In genomic region chr1:93100243-93100575, GRCm38 (mm10) we compare ENCODE assay signal across 7 mouse cellular contexts. TPM values are rescaled to one million over a fixed set of nuclear protein-coding genes. Genes with fewer than 3 reads are reported as not detected.
DNase-seq lines count a peak whose midpoint lies in the region; ATAC-seq and TF ChIP-seq lines count a peak whose summit lies in the region.

No protein-coding gene starts in this region.

- WGBS in lung, adult 2 months = 4% methylated on average over 18 of the region's 18 CpGs
- WGBS in embryonic facial prominence, embryonic 11.5 days = 3% methylated on average over 18 of the region's 18 CpGs
- WGBS in heart, embryonic 16.5 days = 5% methylated on average over 18 of the region's 18 CpGs
- WGBS in limb, embryonic 15.5 days = 3% methylated on average over 18 of the region's 18 CpGs
- 4% methylated on average over 18 of the region's 18 CpGs for WGBS in stomach, embryonic 16.5 days

- H3K4me1 ChIP-seq in lung, adult 2 months (ENCODE audit: control insufficient read depth, insufficient read depth, low read length) = peaks cover 6% of the 10 kb centered on the region; the same call in 1 of the 2 replicates
- H3K4me1 ChIP-seq in embryonic facial prominence, embryonic 11.5 days (ENCODE audit: control insufficient read depth, insufficient read depth, low read length) = peaks cover 5% of the 10 kb centered on the region; the same call in 1 of the 2 replicates
- H3K4me1 ChIP-seq in heart, embryonic 16.5 days (ENCODE audit: control insufficient read depth, insufficient read depth, low read length) = peaks cover 7% of the 10 kb centered on the region
- H3K4me1 ChIP-seq in limb, embryonic 15.5 days = peaks cover 24% of the 10 kb centered on the region
- H3K4me1 ChIP-seq in stomach, embryonic 16.5 days (ENCODE audit: control insufficient read depth, insufficient read depth, low read length) = peaks cover 10% of the 10 kb centered on the region

- no peaks in the 10 kb centered on the region for H3K36me3 ChIP-seq in embryonic facial prominence, embryonic 11.5 days (replicated peaks; ENCODE audit: control insufficient read depth, insufficient read depth, low read depth, low read length)
- H3K36me3 ChIP-seq in heart, embryonic 16.5 days (ENCODE audit: control insufficient read depth, insufficient read depth) = no peaks in the 10 kb centered on the region
- no peaks in the 10 kb centered on the region for H3K36me3 ChIP-seq in limb, embryonic 15.5 days
- H3K36me3 ChIP-seq in stomach, embryonic 16.5 days (ENCODE audit: control insufficient read depth, insufficient read depth, low read length) = no peaks in the 10 kb centered on the region

- no peak; the same call in 1 of the 2 replicates for ATAC-seq in embryonic facial prominence, embryonic 11.5 days (replicated peaks; ENCODE audit: insufficient number of reproducible peaks, low FRiP score, low TSS enrichment, low read depth)
- no peak for ATAC-seq in heart, embryonic 16.5 days (replicated peaks; ENCODE audit: extremely low read depth, insufficient read depth, low FRiP score)
- ATAC-seq in limb, embryonic 15.5 days (ENCODE audit: insufficient number of reproducible peaks, low FRiP score, low TSS enrichment, low read depth) = no peak
- ATAC-seq in stomach, embryonic 16.5 days (ENCODE audit: insufficient read depth, low FRiP score) = peak; percentile 4; the same call in 1 of the 2 replicates
- ATAC-seq in megakaryocyte-erythroid progenitor cell, adult 5-6 weeks (replicated peaks; ENCODE audit: low FRiP score, low TSS enrichment, poor library complexity, severe bottlenecking) = no peak

- no peak for DNase-seq in lung, adult 2 months
- DNase-seq in lung, adult 18-20 months = no peak
- DNase-seq in embryonic facial prominence, embryonic 11.5 days (ENCODE audit: low spot score) = no peak

- H3K9ac ChIP-seq in embryonic facial prominence, embryonic 11.5 days (replicated peaks; ENCODE audit: low read length) = peak overlapping the region; percentile 13; the same call in 1 of the 2 replicates
- peak overlapping the region; percentile 68 for H3K9ac ChIP-seq in heart, embryonic 16.5 days (ENCODE audit: low read length)
- H3K9ac ChIP-seq in limb, embryonic 15.5 days = 0 out of 2 replicates have a peak overlapping the region, but pooled peaks have one; percentile 28
- H3K9ac ChIP-seq in stomach, embryonic 16.5 days (ENCODE audit: low read length) = peak overlapping the region; percentile 64

- no peaks in the 10 kb centered on the region for H3K9me3 ChIP-seq in embryonic facial prominence, embryonic 11.5 days (replicated peaks; ENCODE audit: control insufficient read depth, low read length)
- peaks cover 3% of the 10 kb centered on the region for H3K9me3 ChIP-seq in heart, embryonic 16.5 days (replicated peaks; ENCODE audit: control insufficient read depth, low read length)
- H3K9me3 ChIP-seq in limb, embryonic 15.5 days = no peaks in the 10 kb centered on the region
- no peaks in the 10 kb centered on the region for H3K9me3 ChIP-seq in stomach, embryonic 16.5 days (replicated peaks; ENCODE audit: control insufficient read depth, low read length)

- peak overlapping the region; percentile 37 for H3K4me3 ChIP-seq in lung, adult 2 months (replicated peaks; ENCODE audit: extremely low read depth, low read depth, low read length)
- H3K4me3 ChIP-seq in embryonic facial prominence, embryonic 11.5 days (ENCODE audit: low read depth, low read length) = peak overlapping the region; percentile 45
- H3K4me3 ChIP-seq in heart, embryonic 16.5 days (ENCODE audit: low read length) = peak overlapping the region; percentile 49
- peak overlapping the region; percentile 53 for H3K4me3 ChIP-seq in limb, embryonic 15.5 days
- H3K4me3 ChIP-seq in stomach, embryonic 16.5 days (replicated peaks; ENCODE audit: low read length) = peak overlapping the region; percentile 53

- no peak for TF ChIP-seq POLR2A in lung, adult 2 months (IDR thresholded peaks at IDR 0.05; ENCODE audit: borderline replicate concordance, extremely low read depth, low read depth, low read length)

- no peak overlapping the region for H3K27ac ChIP-seq in embryonic facial prominence, embryonic 11.5 days (replicated peaks; ENCODE audit: low read depth, low read length)
- H3K27ac ChIP-seq in heart, embryonic 16.5 days (ENCODE audit: low read length) = no peak overlapping the region
- no peak overlapping the region for H3K27ac ChIP-seq in limb, embryonic 15.5 days
- no peak overlapping the region for H3K27ac ChIP-seq in stomach, embryonic 16.5 days (ENCODE audit: low read length)

- TF ChIP-seq CTCF in lung, adult 2 months (IDR thresholded peaks at IDR 0.05; ENCODE audit: insufficient read depth, low read length) = no peak

- peak overlapping the region; percentile 85 for H3K4me2 ChIP-seq in embryonic facial prominence, embryonic 11.5 days (ENCODE audit: low read depth, low read length)
- peak overlapping the region; percentile 97 for H3K4me2 ChIP-seq in heart, embryonic 16.5 days (ENCODE audit: low read depth, low read length)
- peak overlapping the region; percentile 96 for H3K4me2 ChIP-seq in limb, embryonic 15.5 days
- peak overlapping the region; percentile 85 for H3K4me2 ChIP-seq in stomach, embryonic 16.5 days (ENCODE audit: low read depth, low read length)

- peaks cover 27% of the 10 kb centered on the region for H3K27me3 ChIP-seq in embryonic facial prominence, embryonic 11.5 days (ENCODE audit: control insufficient read depth, insufficient read depth, low read length)
- peaks cover 50% of the 10 kb centered on the region for H3K27me3 ChIP-seq in heart, embryonic 16.5 days (ENCODE audit: control insufficient read depth, insufficient read depth, low read length)
- peaks cover 53% of the 10 kb centered on the region for H3K27me3 ChIP-seq in limb, embryonic 15.5 days
- H3K27me3 ChIP-seq in stomach, embryonic 16.5 days (ENCODE audit: control insufficient read depth, insufficient read depth, low read length) = peaks cover 27% of the 10 kb centered on the region

RNA-seq across cellular contexts. Expression of gene Kif1a, which starts 1.5 kb away (rescaled TPM):
- polyA plus RNA-seq in lung, adult 2 months (2012; rRNA removed) = 2.0 and 2.7 TPM in 2 replicates
- polyA plus RNA-seq in embryonic facial prominence, embryonic 11.5 days (2014; fragmentation: Nextera tagmentation; extraction: Ambion mirVana) = 19.9 and 26.0 TPM in 2 replicates
- polyA plus RNA-seq in heart, embryonic 16.5 days (2015; fragmentation: Nextera tagmentation; extraction: Ambion mirVana) = 8.3 and 11.3 TPM in 2 replicates
- polyA plus RNA-seq in limb, embryonic 15.5 days (2015; fragmentation: Nextera tagmentation; extraction: Ambion mirVana) = 18.7 and 19.1 TPM in 2 replicates
- polyA plus RNA-seq in stomach, embryonic 16.5 days (2015; fragmentation: Nextera tagmentation; extraction: Ambion mirVana) = 10.6 and 16.5 TPM in 2 replicates
- not detected in 2 replicates for total RNA-seq in megakaryocyte-erythroid progenitor cell, adult 5-6 weeks (2014; fragmentation: Nextera tagmentation)
- not detected in 2 replicates for total RNA-seq in megakaryocyte-erythroid progenitor cell, adult 5-6 weeks (2017)

RNA-seq across cellular contexts. Expression of gene Agxt, which starts 34.8 kb away (rescaled TPM):
- polyA plus RNA-seq in lung, adult 2 months (2012; rRNA removed) = not detected in 2 replicates
- polyA plus RNA-seq in embryonic facial prominence, embryonic 11.5 days (2014; fragmentation: Nextera tagmentation; extraction: Ambion mirVana) = not detected in 2 replicates
- polyA plus RNA-seq in heart, embryonic 16.5 days (2015; fragmentation: Nextera tagmentation; extraction: Ambion mirVana) = not detected in 2 replicates
- not detected in 2 replicates for polyA plus RNA-seq in limb, embryonic 15.5 days (2015; fragmentation: Nextera tagmentation; extraction: Ambion mirVana)
- polyA plus RNA-seq in stomach, embryonic 16.5 days (2015; fragmentation: Nextera tagmentation; extraction: Ambion mirVana) = 0.47 and 0.53 TPM in 2 replicates
- not detected in 2 replicates for total RNA-seq in megakaryocyte-erythroid progenitor cell, adult 5-6 weeks (2014; fragmentation: Nextera tagmentation)
- total RNA-seq in megakaryocyte-erythroid progenitor cell, adult 5-6 weeks (2017) = not detected in 2 replicates

Comparison
In these comparisons a context has a peak if more than half of its experiments do, and no peak if none do; other contexts are left out.
1. H3K9ac ChIP-seq: peak in every context shown above with its lines; median percentile 68 in heart, embryonic 16.5 days; 64 in stomach, embryonic 16.5 days; 28 in limb, embryonic 15.5 days; 13 in embryonic facial prominence, embryonic 11.5 days.